Mouse (Mus musculus) megakaryocyte-erythroid progenitor cell, adult 5-6 weeks (primary cell): Measurements from ENCODE around the gene Anks1. TPM values are rescaled to one million over a fixed set of nuclear protein-coding genes. Genes with fewer than 3 reads are reported as not detected.

Experiments used
- ATAC-seq: replicated peaks from 2 replicates; pipeline ENCODE4 v1.8.0; 2016; ENCODE audit warnings: mild to moderate bottlenecking, inconsistent platforms; ENCODE audit not compliant: severe bottlenecking, poor library complexity, low FRiP score, low TSS enrichment
- total RNA-seq, 2 experiments: library from RNA; stranded (forward) in 1 of 2; stranded (reverse) in 1 of 2; fragments of 200-1000, 215-1000 nt in 1 of 2; fragments of >200 nt in 1 of 2; fragmentation: Nextera tagmentation in 1 of 2; gene quantifications; 2 replicates each; pipeline ENCODE4 v1.2.3; 2014 to 2017

The Anks1 gene
- total RNA-seq (2014; fragmentation: Nextera tagmentation) (45.3 and 62.4 TPM in 2 replicates), total RNA-seq (2017) (21.0 and 21.1 TPM in 2 replicates)

- ATAC-seq, result peak; percentile 42
Observed at GRCm38 (mm10) chr17:27908888-27909621, at the start of gene Anks1. Anks1 (plus strand) TSS chr17:27909306.

- no peak for ATAC-seq
Observed at GRCm38 (mm10) chr17:27865461-27865860, 43.6 kb upstream of the Anks1 start.

- no peak for ATAC-seq
Observed at GRCm38 (mm10) chr17:27866737-27867136, 42.4 kb upstream of the Anks1 start.

GRCm38 (mm10) chr17:27871851-27872250 lies 37.3 kb upstream of the Anks1 start:
- ATAC-seq, result no peak

GRCm38 (mm10) chr17:27873583-27873982 lies 35.5 kb upstream of the Anks1 start:
- no peak for ATAC-seq

- ATAC-seq, result peak; percentile 76
Observed at GRCm38 (mm10) chr17:27874510-27874909, 34.6 kb upstream of the Anks1 start.

- ATAC-seq, result 0 out of 2 replicates have a peak, but pooled peaks have one; percentile 38
Observed at GRCm38 (mm10) chr17:27881518-27881917, 27.6 kb upstream of the Anks1 start.

- no peak for ATAC-seq
Observed at GRCm38 (mm10) chr17:27883129-27883528, 26.0 kb upstream of the Anks1 start.

GRCm38 (mm10) chr17:27883994-27884393 lies 25.1 kb upstream of the Anks1 start:
- ATAC-seq, result no peak

- no peak for ATAC-seq
Observed at GRCm38 (mm10) chr17:27886499-27887210, 22.5 kb upstream of the Anks1 start.

GRCm38 (mm10) chr17:27907512-27908205 lies 1.4 kb upstream of the Anks1 start:
- ATAC-seq, result peak; percentile 88

GRCm38 (mm10) chr17:27908206-27908887 lies 759 bp upstream of the Anks1 start:
- peak; percentile 48 for ATAC-seq

- peak; percentile 36 for ATAC-seq
Observed at GRCm38 (mm10) chr17:27909622-27910500, 755 bp downstream of the Anks1 start, which contains the start of gene Taf11. Taf11 (minus strand) TSS chr17:27909844.

- ATAC-seq, result no peak
Observed at GRCm38 (mm10) chr17:27911371-27911770, 2.3 kb downstream of the Anks1 start.

- no peak for ATAC-seq
Observed at GRCm38 (mm10) chr17:27914742-27915141, 5.6 kb downstream of the Anks1 start.

GRCm38 (mm10) chr17:27916366-27916765 lies 7.3 kb downstream of the Anks1 start:
- no peak for ATAC-seq

- no peak for ATAC-seq
Observed at GRCm38 (mm10) chr17:27920676-27921075, 11.6 kb downstream of the Anks1 start.

- ATAC-seq, result no peak
Observed at GRCm38 (mm10) chr17:27922174-27922712, 13.1 kb downstream of the Anks1 start.
